Mouse (Mus musculus): Measurements from ENCODE around the gene Hdac7. TPM values are rescaled to one million over a fixed set of nuclear protein-coding genes. Genes with fewer than 3 reads are reported as not detected.

The Hdac7 gene
- polyA plus RNA-seq, 1 experiment = 14.4 TPM

DNA sequence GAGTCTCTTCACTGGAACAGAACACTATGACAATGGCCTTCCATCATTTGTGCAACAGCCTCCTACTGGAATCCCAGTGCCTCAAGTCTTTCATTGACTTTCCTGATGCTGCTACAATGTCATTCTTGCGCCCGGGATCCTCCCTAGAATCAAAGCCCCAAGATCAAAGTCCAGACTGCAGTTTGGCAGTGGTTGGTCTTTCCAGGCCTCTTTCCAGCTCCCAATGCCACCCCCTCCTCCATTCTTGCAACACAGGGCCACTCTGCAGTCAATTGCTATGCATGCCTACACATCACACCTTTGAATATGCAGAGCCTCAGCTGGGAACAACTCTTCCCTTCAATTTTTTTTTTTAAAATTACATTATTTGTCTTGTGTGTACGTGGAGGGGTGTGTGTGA is 16.1 kb upstream of the Hdac7 start:
- Histone ChIP-seq H3K9me3 (replicated peaks; ENCODE audit: control insufficient read depth, insufficient read depth, low read length, poor library complexity, severe bottlenecking) (no peaks in the 10 kb centered on the region), H3K9ac (ENCODE audit: low read depth, poor library complexity, severe bottlenecking) (no peak overlapping the region), H3K27ac (ENCODE audit: insufficient read depth, low read length) (no peak overlapping the region), H3K36me3 (ENCODE audit: control insufficient read depth, insufficient read depth, low read length, poor library complexity, severe bottlenecking) (no peaks in the 10 kb centered on the region), H3K27me3 (ENCODE audit: control insufficient read depth, insufficient read depth, low read length, poor library complexity, severe bottlenecking) (no peaks in the 10 kb centered on the region), H3K4me3 (ENCODE audit: low read depth, low read length) (no peak overlapping the region), H3K4me1 (ENCODE audit: control insufficient read depth, insufficient read depth, low read length) (no peaks in the 10 kb centered on the region)
- TF ChIP-seq EP300 (IDR thresholded peaks at IDR 0.05; ENCODE audit: insufficient read depth, low read depth, low read length) (no peak), CTCF (IDR thresholded peaks at IDR 0.05; ENCODE audit: low read depth, low read length) (no peak), POLR2A (IDR thresholded peaks at IDR 0.05; ENCODE audit: insufficient read depth, low read length) (no peak)

DNA sequence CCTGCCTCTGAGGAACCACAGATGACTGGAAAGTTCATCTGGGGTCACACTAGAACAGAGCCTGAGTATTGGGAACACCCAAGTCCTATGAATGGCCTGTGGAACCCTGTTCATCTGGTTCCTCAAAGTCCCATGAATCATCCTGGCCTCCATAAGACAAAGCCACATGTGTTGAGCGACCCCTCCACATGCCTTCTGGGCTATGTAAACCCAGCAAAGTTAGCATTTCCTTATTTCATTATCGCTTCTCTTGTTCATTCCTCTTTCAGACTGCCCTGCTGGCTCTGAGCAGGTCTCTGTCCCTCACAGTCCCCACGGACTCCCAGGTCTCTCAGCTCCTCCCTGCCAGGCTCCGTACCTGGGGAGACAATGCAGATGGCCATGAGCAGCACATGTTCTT is 14.1 kb upstream of the Hdac7 start:
- Histone ChIP-seq H3K9me3 (replicated peaks; ENCODE audit: control insufficient read depth, insufficient read depth, low read length, poor library complexity, severe bottlenecking) (no peaks in the 10 kb centered on the region), H3K27me3 (ENCODE audit: control insufficient read depth, insufficient read depth, low read length, poor library complexity, severe bottlenecking) (no peaks in the 10 kb centered on the region), H3K36me3 (ENCODE audit: control insufficient read depth, insufficient read depth, low read length, poor library complexity, severe bottlenecking) (no peaks in the 10 kb centered on the region), H3K4me3 (ENCODE audit: low read depth, low read length) (no peak overlapping the region), H3K4me1 (ENCODE audit: control insufficient read depth, insufficient read depth, low read length) (no peaks in the 10 kb centered on the region), H3K9ac (ENCODE audit: low read depth, poor library complexity, severe bottlenecking) (no peak overlapping the region), H3K27ac (ENCODE audit: insufficient read depth, low read length) (no peak overlapping the region)
- no peak for TF ChIP-seq CTCF (IDR thresholded peaks at IDR 0.05; ENCODE audit: low read depth, low read length)
- TF ChIP-seq EP300 (IDR thresholded peaks at IDR 0.05; ENCODE audit: insufficient read depth, low read depth, low read length) = no peak
- no peak for TF ChIP-seq POLR2A (IDR thresholded peaks at IDR 0.05; ENCODE audit: insufficient read depth, low read length)

DNA sequence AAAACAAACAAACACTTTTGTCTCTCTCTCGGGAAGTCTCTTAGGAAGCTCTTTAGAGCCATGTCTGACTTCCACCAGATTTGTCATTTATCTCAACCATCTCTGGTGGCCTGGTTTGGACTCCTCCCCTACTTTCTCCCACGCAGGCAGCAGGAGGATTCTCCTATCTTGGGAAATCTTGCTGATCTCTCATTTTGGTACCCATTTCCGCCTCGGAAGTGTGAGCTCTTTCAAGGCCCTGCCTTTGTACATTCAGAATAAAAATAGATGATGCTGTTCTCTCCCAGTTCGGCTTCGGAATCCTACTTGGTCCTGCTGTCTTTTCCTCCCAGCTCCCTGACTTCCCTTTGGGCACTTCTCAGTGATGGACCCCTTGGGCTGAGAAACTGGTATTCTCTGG is 10.2 kb upstream of the Hdac7 start:
- no peak overlapping the region for H3K9ac ChIP-seq (ENCODE audit: low read depth, poor library complexity, severe bottlenecking)
- no peak for TF ChIP-seq CTCF (IDR thresholded peaks at IDR 0.05; ENCODE audit: low read depth, low read length)
- no peak for TF ChIP-seq EP300 (IDR thresholded peaks at IDR 0.05; ENCODE audit: insufficient read depth, low read depth, low read length)
- no peak for TF ChIP-seq POLR2A (IDR thresholded peaks at IDR 0.05; ENCODE audit: insufficient read depth, low read length)
- H3K27me3 ChIP-seq (ENCODE audit: control insufficient read depth, insufficient read depth, low read length, poor library complexity, severe bottlenecking) = no peaks in the 10 kb centered on the region
- no peak overlapping the region for H3K4me3 ChIP-seq (ENCODE audit: low read depth, low read length)
- H3K4me1 ChIP-seq (ENCODE audit: control insufficient read depth, insufficient read depth, low read length) = no peaks in the 10 kb centered on the region
- H3K36me3 ChIP-seq (ENCODE audit: control insufficient read depth, insufficient read depth, low read length, poor library complexity, severe bottlenecking) = no peaks in the 10 kb centered on the region
- no peak overlapping the region for H3K27ac ChIP-seq (ENCODE audit: insufficient read depth, low read length)
- H3K9me3 ChIP-seq (replicated peaks; ENCODE audit: control insufficient read depth, insufficient read depth, low read length, poor library complexity, severe bottlenecking) = no peaks in the 10 kb centered on the region

GRCm38 (mm10) chr15:97854059-97854458 is 9.8 kb upstream of the Hdac7 start:
- H3K27me3 ChIP-seq (ENCODE audit: control insufficient read depth, insufficient read depth, low read length, poor library complexity, severe bottlenecking) = no peaks in the 10 kb centered on the region
- H3K4me1 ChIP-seq (ENCODE audit: control insufficient read depth, insufficient read depth, low read length) = no peaks in the 10 kb centered on the region
- no peak for TF ChIP-seq EP300 (IDR thresholded peaks at IDR 0.05; ENCODE audit: insufficient read depth, low read depth, low read length)
- no peak for TF ChIP-seq POLR2A (IDR thresholded peaks at IDR 0.05; ENCODE audit: insufficient read depth, low read length)
- TF ChIP-seq CTCF (IDR thresholded peaks at IDR 0.05; ENCODE audit: low read depth, low read length) = no peak
- no peak overlapping the region for H3K27ac ChIP-seq (ENCODE audit: insufficient read depth, low read length)
- no peaks in the 10 kb centered on the region for H3K36me3 ChIP-seq (ENCODE audit: control insufficient read depth, insufficient read depth, low read length, poor library complexity, severe bottlenecking)
- no peak overlapping the region for H3K9ac ChIP-seq (ENCODE audit: low read depth, poor library complexity, severe bottlenecking)
- no peaks in the 10 kb centered on the region for H3K9me3 ChIP-seq (replicated peaks; ENCODE audit: control insufficient read depth, insufficient read depth, low read length, poor library complexity, severe bottlenecking)
- no peak overlapping the region for H3K4me3 ChIP-seq (ENCODE audit: low read depth, low read length)

- H3K4me3 ChIP-seq (ENCODE audit: low read depth, low read length) = no peak overlapping the region
- no peak overlapping the region for H3K27ac ChIP-seq (ENCODE audit: insufficient read depth, low read length)
- no peak for TF ChIP-seq CTCF (IDR thresholded peaks at IDR 0.05; ENCODE audit: low read depth, low read length)
- no peak for TF ChIP-seq EP300 (IDR thresholded peaks at IDR 0.05; ENCODE audit: insufficient read depth, low read depth, low read length)
- no peak for TF ChIP-seq POLR2A (IDR thresholded peaks at IDR 0.05; ENCODE audit: insufficient read depth, low read length)
- H3K27me3 ChIP-seq (ENCODE audit: control insufficient read depth, insufficient read depth, low read length, poor library complexity, severe bottlenecking) = no peaks in the 10 kb centered on the region
- no peaks in the 10 kb centered on the region for H3K9me3 ChIP-seq (replicated peaks; ENCODE audit: control insufficient read depth, insufficient read depth, low read length, poor library complexity, severe bottlenecking)
- no peaks in the 10 kb centered on the region for H3K36me3 ChIP-seq (ENCODE audit: control insufficient read depth, insufficient read depth, low read length, poor library complexity, severe bottlenecking)
- no peaks in the 10 kb centered on the region for H3K4me1 ChIP-seq (ENCODE audit: control insufficient read depth, insufficient read depth, low read length)
- H3K9ac ChIP-seq (ENCODE audit: low read depth, poor library complexity, severe bottlenecking) = no peak overlapping the region
Measured at GRCm38 (mm10) chr15:97852291-97852690, 8.0 kb upstream of the Hdac7 start.

- no peak overlapping the region for H3K4me3 ChIP-seq (ENCODE audit: low read depth, low read length)
- no peaks in the 10 kb centered on the region for H3K9me3 ChIP-seq (replicated peaks; ENCODE audit: control insufficient read depth, insufficient read depth, low read length, poor library complexity, severe bottlenecking)
- TF ChIP-seq CTCF (IDR thresholded peaks at IDR 0.05; ENCODE audit: low read depth, low read length) = no peak
- no peak for TF ChIP-seq EP300 (IDR thresholded peaks at IDR 0.05; ENCODE audit: insufficient read depth, low read depth, low read length)
- TF ChIP-seq POLR2A (IDR thresholded peaks at IDR 0.05; ENCODE audit: insufficient read depth, low read length) = no peak
- H3K9ac ChIP-seq (ENCODE audit: low read depth, poor library complexity, severe bottlenecking) = no peak overlapping the region
- no peak overlapping the region for H3K27ac ChIP-seq (ENCODE audit: insufficient read depth, low read length)
- no peaks in the 10 kb centered on the region for H3K27me3 ChIP-seq (ENCODE audit: control insufficient read depth, insufficient read depth, low read length, poor library complexity, severe bottlenecking)
- no peaks in the 10 kb centered on the region for H3K4me1 ChIP-seq (ENCODE audit: control insufficient read depth, insufficient read depth, low read length)
- H3K36me3 ChIP-seq (ENCODE audit: control insufficient read depth, insufficient read depth, low read length, poor library complexity, severe bottlenecking) = no peaks in the 10 kb centered on the region
Measured at GRCm38 (mm10) chr15:97851011-97851410, 6.7 kb upstream of the Hdac7 start.
